Mouse (Mus musculus): ENCODE measurements around the gene Tbx5.

Tbx5 gene

GRCm38 (mm10) chr5:119810994-119811690, 21.3 kb upstream of the Tbx5 start:
- DNase-seq (ENCODE audit: low spot score in 2 of 2) = no peak

- no peak for DNase-seq (ENCODE audit: low spot score in 2 of 2)
Observed at GRCm38 (mm10) chr5:119815247-119815646, 17.2 kb upstream of the Tbx5 start.

GRCm38 (mm10) chr5:119820452-119820851, 12.0 kb upstream of the Tbx5 start:
- DNase-seq (ENCODE audit: low spot score in 2 of 2) = no peak

- DNase-seq (ENCODE audit: low spot score in 2 of 2) = no peak
Observed at GRCm38 (mm10) chr5:119821506-119821905, 11.0 kb upstream of the Tbx5 start.

- DNase-seq (ENCODE audit: low spot score in 2 of 2) = no peak
Observed at GRCm38 (mm10) chr5:119827341-119827740, 5.1 kb upstream of the Tbx5 start.

GRCm38 (mm10) chr5:119830611-119831010, 1.9 kb upstream of the Tbx5 start:
- DNase-seq (ENCODE audit: low spot score in 2 of 2) = no peak

GRCm38 (mm10) chr5:119831201-119831771, 1.2 kb upstream of the Tbx5 start:
- no peak for DNase-seq (ENCODE audit: low spot score in 2 of 2)

GRCm38 (mm10) chr5:119831791-119832478, 533 bp upstream of the Tbx5 start:
- DNase-seq (ENCODE audit: low spot score in 2 of 2) = no peak

GRCm38 (mm10) chr5:119833223-119834030, 959 bp downstream of the Tbx5 start:
- no peak for DNase-seq (ENCODE audit: low spot score in 2 of 2)

- DNase-seq (ENCODE audit: low spot score in 2 of 2) = no peak
Observed at GRCm38 (mm10) chr5:119834031-119834403, 1.5 kb downstream of the Tbx5 start.

- DNase-seq (ENCODE audit: low spot score in 2 of 2) = no peak
Observed at GRCm38 (mm10) chr5:119835053-119835867, 2.8 kb downstream of the Tbx5 start.

- no peak for DNase-seq (ENCODE audit: low spot score in 2 of 2)
Observed at GRCm38 (mm10) chr5:119835868-119836209, 3.4 kb downstream of the Tbx5 start.

GRCm38 (mm10) chr5:119836618-119837305, 4.3 kb downstream of the Tbx5 start:
- DNase-seq (ENCODE audit: low spot score in 2 of 2) = no peak

- no peak for DNase-seq (ENCODE audit: low spot score in 2 of 2)
Observed at GRCm38 (mm10) chr5:119837306-119837675, 4.8 kb downstream of the Tbx5 start.

- no peak for DNase-seq (ENCODE audit: low spot score in 2 of 2)
Observed at GRCm38 (mm10) chr5:119837861-119838260, 5.4 kb downstream of the Tbx5 start.

- no peak for DNase-seq (ENCODE audit: low spot score in 2 of 2)
Observed at GRCm38 (mm10) chr5:119838441-119838840, 6.0 kb downstream of the Tbx5 start.

- DNase-seq (ENCODE audit: low spot score in 2 of 2) = no peak
Observed at GRCm38 (mm10) chr5:119839156-119839555, 6.7 kb downstream of the Tbx5 start.

- DNase-seq (ENCODE audit: low spot score in 2 of 2) = no peak
Observed at GRCm38 (mm10) chr5:119839616-119840368, 7.3 kb downstream of the Tbx5 start.

GRCm38 (mm10) chr5:119840404-119840803, 7.9 kb downstream of the Tbx5 start:
- no peak for DNase-seq (ENCODE audit: low spot score in 2 of 2)
